Mouse (Mus musculus) MEL (cell line): ENCODE data around the gene Susd6.

Source experiments
- BHLHE40 ChIP-seq: IDR thresholded peaks from 2 replicates; pipeline ENCODE4 v1.6.1; 2012; ENCODE audit warnings: low read depth, mild to moderate bottlenecking, inconsistent platforms, low read length, improper control_type of control experiment, borderline replicate concordance
- CTCF ChIP-seq, 3 experiments: IDR thresholded peaks in 2 of 3; conservative IDR thresholded peaks in 1 of 3; 2 replicates each; pipeline ENCODE4 v1.5.1; 2011 to 2012; ENCODE audit warnings: low read length in 3 of 3, low read depth in 2 of 3, mild to moderate bottlenecking in 2 of 3, improper control_type of control experiment in 1 of 3, inconsistent platforms in 1 of 3, mixed read lengths in 1 of 3, moderate library complexity in 1 of 3; ENCODE audit not compliant: control insufficient read depth in 1 of 3, insufficient read depth in 1 of 3, poor library complexity in 1 of 3, severe bottlenecking in 1 of 3
- EP300 ChIP-seq, 2 experiments: IDR thresholded peaks; 2 replicates each; pipeline ENCODE4 v1.6.1; 2011; ENCODE audit warnings: improper control_type of control experiment in 2 of 2, low read length in 2 of 2, low read depth in 1 of 2, mild to moderate bottlenecking in 1 of 2
- MAFK ChIP-seq: IDR thresholded peaks from 2 replicates; pipeline ENCODE4 v1.6.1; 2011; ENCODE audit warnings: low read depth, mild to moderate bottlenecking, low read length, improper control_type of control experiment, borderline replicate concordance
- MYC ChIP-seq: IDR thresholded peaks from 2 replicates; pipeline ENCODE4 v1.6.1; 2011; ENCODE audit warnings: low read depth, mild to moderate bottlenecking, low read length, improper control_type of control experiment, moderate library complexity
- NELFE ChIP-seq: IDR thresholded peaks from 2 replicates; pipeline ENCODE4 v1.6.1; 2011; ENCODE audit warnings: low read depth, low read length, improper control_type of control experiment
- POLR2A ChIP-seq, 2 experiments: IDR thresholded peaks; 2 replicates each; pipeline ENCODE4 v1.6.1; 2011 to 2012; ENCODE audit warnings: low read length in 2 of 2, mild to moderate bottlenecking in 2 of 2, control low read depth in 1 of 2, improper control_type of control experiment in 1 of 2, low read depth in 1 of 2, moderate library complexity in 1 of 2; ENCODE audit not compliant: control insufficient read depth in 1 of 2, insufficient read depth in 1 of 2, poor library complexity in 1 of 2
- USF1 ChIP-seq: IDR thresholded peaks from 2 replicates; pipeline ENCODE4 v1.6.1; 2014; ENCODE audit warnings: low read depth, mild to moderate bottlenecking, inconsistent platforms, low read length, improper control_type of control experiment, moderate library complexity

DNA sequence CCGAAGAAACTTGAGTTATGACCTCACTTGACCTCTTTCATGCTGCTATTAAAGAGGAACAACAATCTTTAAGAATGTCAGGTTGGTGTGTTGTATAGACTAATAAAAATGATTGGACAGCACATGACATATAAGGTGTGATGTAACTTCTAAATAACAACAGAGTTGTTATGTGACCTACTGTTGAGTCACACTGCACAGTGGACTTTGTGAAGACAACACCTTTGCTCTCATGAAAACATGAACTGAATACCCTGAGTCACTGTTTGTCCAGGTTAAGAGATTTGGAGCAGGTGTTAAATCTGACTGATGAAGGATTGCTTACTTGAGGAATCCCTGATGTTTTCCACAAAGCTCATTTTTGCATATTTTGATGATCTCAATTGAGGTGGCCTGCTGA is 42.0 kb downstream of the Susd6 start:
- no peak for TF ChIP-seq BHLHE40
- TF ChIP-seq EP300 (IDR thresholded peaks at IDR 0.05; ENCODE audit: low read depth in 1 of 2, low read length in 2 of 2): no peak
- no peak for TF ChIP-seq MYC
- no peak for TF ChIP-seq NELFE
- TF ChIP-seq CTCF (IDR thresholded peaks at IDR 0.05 in 2 of 3, conservative IDR thresholded peaks at IDR 0.05 in 1 of 3; ENCODE audit: control insufficient read depth in 1 of 3, insufficient read depth in 1 of 3, low read depth in 2 of 3, low read length in 3 of 3, poor library complexity in 1 of 3, severe bottlenecking in 1 of 3): no peak
- TF ChIP-seq MAFK: no peak
- TF ChIP-seq POLR2A (IDR thresholded peaks at IDR 0.05; ENCODE audit: control insufficient read depth in 1 of 2, insufficient read depth in 1 of 2, low read depth in 1 of 2, low read length in 2 of 2, poor library complexity in 1 of 2): no peak
- no peak for TF ChIP-seq USF1
